Mouse (Mus musculus) olfactory bulb, adult 2 months (tissue): ENCODE data around the gene Opn1sw.

ENCODE experiments used
- CTCF ChIP-seq: fragments of 200-500 bp; IDR thresholded peaks from 2 replicates; pipeline ENCODE4 v1.5.1; 2012; ENCODE audit warnings: low read depth, mild to moderate bottlenecking, low read length, moderate library complexity; ENCODE audit not compliant: insufficient read depth
- POLR2A ChIP-seq: fragments of 200-500 bp; IDR thresholded peaks from 2 replicates; pipeline ENCODE4 v1.6.1; 2012; ENCODE audit warnings: mild to moderate bottlenecking, low read depth, low read length, moderate library complexity; ENCODE audit not compliant: insufficient read depth

GRCm38 (mm10) chr6:29326961-29327360 lies 61.3 kb downstream of the Opn1sw start:
- TF ChIP-seq CTCF (no peak), POLR2A (no peak)
